Mouse (Mus musculus) CH12.LX (cell line): ENCODE results near the gene Brap. TPM values are rescaled to one million over a fixed set of nuclear protein-coding genes. Genes with fewer than 3 reads are reported as not detected.

ENCODE experiments used
- DNase-seq: peaks from one replicate; pipeline ENCODE4 v3.0.0-alpha.2; 2013; ENCODE audit errors: extremely low read depth
- H3K27ac ChIP-seq: 2 replicates; pipeline ENCODE4 v1.5.1; 2012; ENCODE audit warnings: low read depth, mild to moderate bottlenecking, control low read depth, moderate library complexity; ENCODE audit not compliant: insufficient read depth
- H3K27me3 ChIP-seq: replicated peaks from 2 replicates; pipeline ENCODE3; 2012; ENCODE audit warnings: inconsistent platforms
- H3K36me3 ChIP-seq, 2 experiments: replicated peaks in 1 of 2; 2 replicates each; pipeline versions ENCODE3 to v1.6.1; 2012; ENCODE audit warnings: inconsistent platforms in 1 of 2, low read length in 1 of 2, mild to moderate bottlenecking in 1 of 2, mixed read lengths in 1 of 2, moderate library complexity in 1 of 2; ENCODE audit not compliant: control insufficient read depth in 1 of 2, insufficient read depth in 1 of 2
- H3K4me1 ChIP-seq, 2 experiments: 2 replicates each; pipeline ENCODE4 v1.6.1; 2012; ENCODE audit warnings: inconsistent platforms in 1 of 2, moderate library complexity in 1 of 2; ENCODE audit not compliant: insufficient read depth in 2 of 2, control insufficient read depth in 1 of 2
- H3K4me2 ChIP-seq: 2 replicates; pipeline ENCODE4 v1.6.1; 2012; ENCODE audit warnings: low read depth, mild to moderate bottlenecking, control low read depth; ENCODE audit not compliant: poor library complexity, insufficient read depth, severe bottlenecking
- H3K4me3 ChIP-seq, 3 experiments: fragments of 150-350 bp in 1 of 3; sonication (generic) in 1 of 3; replicated peaks in 1 of 3; 2 replicates each; pipeline versions ENCODE3 to v1.5.1; 2011 to 2012; ENCODE audit warnings: low read depth in 2 of 3, low read length in 2 of 3, mild to moderate bottlenecking in 2 of 3, moderate library complexity in 2 of 3, control low read depth in 1 of 3, improper control_type of control experiment in 1 of 3, inconsistent platforms in 1 of 3, mixed read lengths in 1 of 3; ENCODE audit not compliant: poor library complexity in 1 of 3
- H3K79me2 ChIP-seq: replicated peaks from 2 replicates; pipeline ENCODE4 v1.6.1; 2012; ENCODE audit warnings: mild to moderate bottlenecking, moderate library complexity; ENCODE audit not compliant: control insufficient read depth, poor library complexity, insufficient read depth, severe bottlenecking; ENCODE audit errors: extremely low read depth
- H3K9ac ChIP-seq: 2 replicates; pipeline ENCODE4 v1.6.1; 2012; ENCODE audit warnings: low read depth, mild to moderate bottlenecking, control low read depth, moderate library complexity; ENCODE audit not compliant: insufficient read depth
- H3K9me3 ChIP-seq: replicated peaks from 2 replicates; pipeline ENCODE3; 2012; ENCODE audit warnings: low read length, inconsistent platforms, mixed read lengths
- CHD1 ChIP-seq: IDR thresholded peaks from 2 replicates; pipeline ENCODE4 v1.6.1; 2012; ENCODE audit warnings: low read depth, low read length, improper control_type of control experiment, inconsistent platforms
- CHD2 ChIP-seq: IDR thresholded peaks from 2 replicates; pipeline ENCODE4 v1.6.1; 2011; ENCODE audit warnings: low read length, improper control_type of control experiment
- E2F4 ChIP-seq: IDR thresholded peaks from 2 replicates; pipeline ENCODE4 v1.6.1; 2011; ENCODE audit warnings: low read depth, low read length, improper control_type of control experiment; ENCODE audit not compliant: insufficient replicate concordance
- EP300 ChIP-seq: IDR thresholded peaks from 2 replicates; pipeline ENCODE4 v1.6.1; 2011; ENCODE audit warnings: low read length, improper control_type of control experiment
- IRF4 ChIP-seq: IDR thresholded peaks from 2 replicates; pipeline ENCODE4 v1.6.1; 2014; ENCODE audit warnings: low read depth, mild to moderate bottlenecking, inconsistent platforms, low read length, improper control_type of control experiment
- JUN ChIP-seq: IDR thresholded peaks from 2 replicates; pipeline ENCODE4 v1.6.1; 2011; ENCODE audit warnings: low read depth, mild to moderate bottlenecking, low read length, improper control_type of control experiment, moderate library complexity; ENCODE audit not compliant: insufficient read depth
- MAX ChIP-seq: IDR thresholded peaks from 2 replicates; pipeline ENCODE4 v1.6.1; 2011; ENCODE audit warnings: low read length, improper control_type of control experiment
- MAZ ChIP-seq: IDR thresholded peaks from 2 replicates; pipeline ENCODE4 v1.6.1; 2012; ENCODE audit warnings: low read depth, mild to moderate bottlenecking, inconsistent platforms, low read length, improper control_type of control experiment, moderate library complexity
- MEF2A ChIP-seq: IDR thresholded peaks from 2 replicates; pipeline ENCODE4 v1.6.1; 2014; ENCODE audit warnings: low read depth, mild to moderate bottlenecking, inconsistent platforms, low read length, improper control_type of control experiment, borderline replicate concordance
- PAX5 ChIP-seq: IDR thresholded peaks from 2 replicates; pipeline ENCODE4 v1.6.1; 2012; ENCODE audit warnings: low read length, inconsistent platforms, mixed read lengths
- POLR2A ChIP-seq: IDR thresholded peaks from 2 replicates; pipeline ENCODE4 v1.6.1; 2011; ENCODE audit warnings: low read depth, mild to moderate bottlenecking, improper control_type of control experiment, low read length
- RAD21 ChIP-seq: IDR thresholded peaks from 2 replicates; pipeline ENCODE4 v1.6.1; 2011; ENCODE audit warnings: low read depth, mild to moderate bottlenecking, low read length, improper control_type of control experiment, moderate library complexity
- RCOR1 ChIP-seq: conservative IDR thresholded peaks from 2 replicates; pipeline ENCODE4 v1.6.1; 2012; ENCODE audit warnings: low read depth, mild to moderate bottlenecking, inconsistent platforms, low read length, improper control_type of control experiment
- SMC3 ChIP-seq: IDR thresholded peaks from 2 replicates; pipeline ENCODE4 v1.6.1; 2011; ENCODE audit warnings: low read depth, low read length, improper control_type of control experiment
- USF1 ChIP-seq: IDR thresholded peaks from 2 replicates; pipeline ENCODE4 v1.6.1; 2014; ENCODE audit warnings: low read depth, mild to moderate bottlenecking, inconsistent platforms, low read length, improper control_type of control experiment
- USF2 ChIP-seq: conservative IDR thresholded peaks from 2 replicates; pipeline ENCODE4 v1.6.1; 2011; ENCODE audit warnings: low read depth, low read length, improper control_type of control experiment
- ZC3H11A ChIP-seq: IDR thresholded peaks from 2 replicates; pipeline ENCODE4 v1.6.1; 2012; ENCODE audit warnings: low read depth, mild to moderate bottlenecking, inconsistent platforms, low read length, improper control_type of control experiment
- ZMIZ1 ChIP-seq: IDR thresholded peaks from 2 replicates; pipeline ENCODE4 v1.6.1; 2012; ENCODE audit warnings: low read depth, mild to moderate bottlenecking, inconsistent platforms, low read length, improper control_type of control experiment
- dilution Hi-C: fragments of 300-500 bp; cut with MboI; formaldehyde crosslinking; loops from 2 replicates; pipeline ENCODE4 v1.14.3; 2020; ENCODE audit warnings: low sequenced_read_pairs; ENCODE audit not compliant: extremely low pct_unique_long_range_greater_than_20kb, extremely low pct_ligation_motif_present
- in situ Hi-C: fragments of 300-500 bp; cut with MboI; formaldehyde crosslinking; loops from 3 replicates; pipeline ENCODE4 v1.14.3; 2019; ENCODE audit warnings: low sequenced_read_pairs, low pct_ligation_motif_present, low pct_unique_long_range_greater_than_20kb, mixed read lengths
- polyA plus RNA-seq: library from polyadenylated mRNA; unstranded; fragments of >175 nt; gene quantifications from 2 replicates; pipeline ENCODE4 v1.2.1, GENCODE M21; 2012; ENCODE audit warnings: low read depth; ENCODE audit not compliant: insufficient read length
- total RNA-seq, 2 experiments: library from RNA; depleted of rRNA; stranded (reverse); fragments of 300-350 nt in 1 of 2; fragments of >200 nt in 1 of 2; gene quantifications; 2 replicates each; pipeline ENCODE4 v1.2.3; 2012 to 2014

Brap gene
- total and polyA plus RNA-seq, 3 experiments: 23.7 to 33.3 (median 29.8) TPM

DNA sequence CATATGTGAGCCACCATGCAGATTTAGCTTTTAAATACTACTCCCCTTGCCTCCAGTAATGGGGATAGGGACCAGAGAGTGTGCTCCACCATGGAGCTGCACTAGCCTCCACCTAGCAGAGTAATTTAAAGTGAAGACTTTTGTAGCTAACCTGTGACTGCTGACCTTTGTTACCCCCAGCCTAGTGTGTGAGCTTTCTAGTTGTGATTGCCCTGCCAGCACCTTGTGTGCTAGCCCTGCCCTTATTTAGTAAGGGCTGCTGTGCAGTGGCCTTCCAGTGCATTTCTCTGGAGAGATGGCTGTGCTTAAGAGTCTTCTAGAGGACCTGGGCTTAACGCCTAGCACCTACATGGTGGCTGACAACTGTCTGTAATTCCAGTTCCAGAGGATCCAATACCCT is 64.3 kb downstream of the Brap start:
- in situ Hi-C loops (no loop called here), dilution Hi-C loops (no loop called here)
- Histone ChIP-seq H3K27me3 (no peaks in the 10 kb centered on the region), H3K79me2 (peaks cover 4% of the 10 kb centered on the region; the same call in 1 of the 2 replicates), H3K36me3 (peaks cover 0 to 24% of the 10 kb centered on the region in 2 experiments), H3K4me3 (no peak overlapping the region), H3K4me1 (peaks cover 0 to 7% of the 10 kb centered on the region in 2 experiments; a peak in 1 of 4 replicates), H3K4me2 (no peak overlapping the region), H3K27ac (no peak overlapping the region), H3K9ac (no peak overlapping the region), H3K9me3 (no peaks in the 10 kb centered on the region)
- DNase-seq: no peak
- TF ChIP-seq IRF4: no peak
- TF ChIP-seq USF2: no peak
- no peak for TF ChIP-seq MAX
- no peak for TF ChIP-seq MEF2A
- TF ChIP-seq MAZ: no peak
- no peak for TF ChIP-seq CHD1
- TF ChIP-seq EP300: no peak
- no peak for TF ChIP-seq E2F4
- TF ChIP-seq PAX5: no peak
- TF ChIP-seq CHD2: no peak
- no peak for TF ChIP-seq RAD21
- TF ChIP-seq USF1: no peak
- no peak for TF ChIP-seq ZMIZ1
- TF ChIP-seq RCOR1: no peak
- TF ChIP-seq JUN: no peak

GRCm38 (mm10) chr5:121730057-121730456 is 69.7 kb downstream of the Brap start:
- DNase-seq: no peak
- Histone ChIP-seq H3K27me3 (no peaks in the 10 kb centered on the region), H3K36me3 (peaks cover 0 to 33% of the 10 kb centered on the region in 2 experiments), H3K79me2 (no peaks in the 10 kb centered on the region; the same call in 1 of the 2 replicates), H3K4me3 (no peak overlapping the region), H3K9me3 (no peaks in the 10 kb centered on the region), H3K4me2 (no peak overlapping the region), H3K9ac (no peak overlapping the region), H3K4me1 (no peaks in the 10 kb centered on the region), H3K27ac (no peak overlapping the region)
- in situ Hi-C loops: no loop called here
- dilution Hi-C loops: no loop called here
- TF ChIP-seq MAZ (no peak), SMC3 (no peak), POLR2A (no peak), ZC3H11A (no peak)
